Mouse (Mus musculus) liver, embryonic 14.5 days (tissue): ENCODE results near the gene Recql5.

Experiments
- CTCF ChIP-seq: IDR thresholded peaks from 2 replicates; pipeline ENCODE4 v1.5.1; 2016; ENCODE audit warnings: antibody characterized with exemption, low read depth, control low read depth
- EP300 ChIP-seq: IDR thresholded peaks from 2 replicates; pipeline ENCODE4 v1.6.1; 2016; ENCODE audit warnings: antibody characterized with exemption, low read depth

DNA sequence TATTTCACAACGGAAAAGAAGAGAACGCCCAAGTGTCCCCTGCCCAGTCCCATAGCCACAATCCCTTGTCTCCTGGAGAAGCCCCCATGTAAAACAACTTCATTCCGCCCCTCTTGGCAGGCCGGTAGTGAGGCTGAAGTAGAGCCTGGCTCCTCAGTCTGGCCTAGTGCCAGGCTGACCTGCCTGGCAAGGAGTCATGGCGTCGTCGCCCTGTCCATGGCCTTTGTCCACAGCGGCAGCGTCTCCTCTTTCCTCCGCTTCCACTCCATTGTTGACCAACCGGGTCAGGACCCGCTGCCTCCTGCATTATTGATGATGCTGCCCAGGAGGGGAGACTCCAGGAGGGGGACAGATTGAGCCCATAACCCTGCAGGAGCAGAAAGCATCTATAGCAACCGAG, 75.3 kb downstream of the Recql5 start:
- TF ChIP-seq CTCF (no peak), EP300 (no peak)
